Mouse (Mus musculus): ENCODE results near the gene Isoc2a. TPM values are rescaled to one million over a fixed set of nuclear protein-coding genes. Genes with fewer than 3 reads are reported as not detected.
"Not testable (repeated sequence)": the region's sequence is repeated elsewhere in the genome, so short reads cannot be mapped to it uniquely, and the experiment has no call there.

Isoc2a gene
- polyA plus RNA-seq, 1 experiment from 2014 or later = 1.3 TPM

DNA sequence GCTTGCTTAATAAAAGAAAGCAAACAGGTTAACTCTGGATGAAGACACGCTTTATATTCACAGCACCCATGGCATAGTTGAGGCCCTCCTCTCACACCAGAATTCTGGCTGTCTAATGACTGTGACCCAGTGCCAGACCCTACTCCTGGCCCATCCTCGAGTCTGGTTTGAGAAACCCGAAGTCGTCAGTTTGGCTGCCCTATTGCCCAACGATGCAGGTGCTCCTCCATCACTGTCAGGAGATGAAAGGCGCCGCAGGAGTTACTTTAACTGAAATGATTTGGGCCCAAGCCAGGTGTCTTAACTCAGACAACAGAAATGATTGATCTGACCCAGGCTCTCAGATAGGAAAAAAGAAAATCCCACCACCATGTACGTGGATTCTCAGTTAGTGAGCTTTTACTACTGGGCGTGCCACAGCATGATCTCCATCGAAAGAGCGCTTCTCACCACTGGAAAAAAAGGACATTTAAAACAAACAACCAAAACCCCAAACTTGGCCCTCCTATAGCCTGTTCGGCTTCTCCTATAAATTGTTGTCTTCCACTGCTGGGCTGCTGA is 17.5 kb upstream of the Isoc2a start:
- Histone ChIP-seq H3K4me2 (ENCODE audit: low read depth, low read length) (no peak overlapping the region), H3K36me3 (ENCODE audit: control insufficient read depth, insufficient read depth, low read length) (no peaks in the 10 kb centered on the region), H3K4me1 (ENCODE audit: control insufficient read depth, insufficient read depth, low read length) (peaks cover 7% of the 10 kb centered on the region; the same call in 1 of the 2 replicates), H3K27ac (replicated peaks; ENCODE audit: low read depth, low read length) (no peak overlapping the region; the same call in 1 of the 2 replicates), H3K27me3 (replicated peaks; ENCODE audit: control insufficient read depth, insufficient read depth, low read length) (no peaks in the 10 kb centered on the region), H3K4me3 (ENCODE audit: low read depth, low read length) (no peak overlapping the region), H3K9me3 (ENCODE audit: control insufficient read depth, low read length) (no peaks in the 10 kb centered on the region), H3K9ac (ENCODE audit: low read depth, low read length) (no peak overlapping the region)
- ATAC-seq (ENCODE audit: low read depth) (no peak), DNase-seq (ENCODE audit: low spot score) (peak; percentile 50)
- WGBS = 63% methylated on average over 12 of the region's 12 CpGs

DNA sequence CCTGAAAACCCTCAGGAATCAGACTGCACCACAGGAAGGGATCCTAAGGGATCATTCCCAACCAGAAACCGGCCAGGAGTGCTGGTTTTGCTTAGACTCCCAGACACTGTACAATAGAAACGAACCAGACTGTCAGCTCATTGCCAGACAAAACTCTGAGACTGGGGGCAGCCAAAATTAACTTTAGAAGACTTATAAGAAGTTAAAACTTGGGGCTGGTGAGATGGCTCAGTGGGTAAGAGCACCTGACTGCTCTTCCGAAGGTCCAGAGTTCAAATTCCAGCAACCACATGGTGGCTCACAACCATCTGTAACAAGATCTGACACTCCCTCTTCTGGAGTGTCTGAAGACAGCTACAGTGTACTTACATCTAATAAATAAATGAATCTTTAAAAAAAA is 16.0 kb upstream of the Isoc2a start:
- not testable (repeated sequence) for ATAC-seq (ENCODE audit: low read depth); H3K27me3 ChIP-seq (replicated peaks; ENCODE audit: control insufficient read depth, insufficient read depth, low read length); H3K4me3 ChIP-seq (ENCODE audit: low read depth, low read length); H3K4me1 ChIP-seq (ENCODE audit: control insufficient read depth, insufficient read depth, low read length); H3K9me3 ChIP-seq (ENCODE audit: control insufficient read depth, low read length); DNase-seq (ENCODE audit: low spot score); H3K27ac ChIP-seq (replicated peaks; ENCODE audit: low read depth, low read length); H3K4me2 ChIP-seq (ENCODE audit: low read depth, low read length); H3K9ac ChIP-seq (ENCODE audit: low read depth, low read length); H3K36me3 ChIP-seq (ENCODE audit: control insufficient read depth, insufficient read depth, low read length)
- WGBS = 53% methylated on average over 3 of the region's 3 CpGs

GRCm38 (mm10) chr7:4863041-4863440 is 13.9 kb upstream of the Isoc2a start:
- Histone ChIP-seq H3K9ac (ENCODE audit: low read depth, low read length) (no peak overlapping the region), H3K4me3 (ENCODE audit: low read depth, low read length) (no peak overlapping the region), H3K4me2 (ENCODE audit: low read depth, low read length) (no peak overlapping the region), H3K27ac (replicated peaks; ENCODE audit: low read depth, low read length) (peak overlapping the region; percentile 39; the same call in 1 of the 2 replicates), H3K9me3 (ENCODE audit: control insufficient read depth, low read length) (no peaks in the 10 kb centered on the region), H3K27me3 (replicated peaks; ENCODE audit: control insufficient read depth, insufficient read depth, low read length) (no peaks in the 10 kb centered on the region), H3K4me1 (ENCODE audit: control insufficient read depth, insufficient read depth, low read length) (peaks cover 12% of the 10 kb centered on the region), H3K36me3 (ENCODE audit: control insufficient read depth, insufficient read depth, low read length) (no peaks in the 10 kb centered on the region)
- DNase-seq (ENCODE audit: low spot score) = peak; percentile 84
- ATAC-seq (ENCODE audit: low read depth) = no peak
- WGBS = 27% methylated on average over 1 of the region's 1 CpGs

GRCm38 (mm10) chr7:4863541-4864080 is 13.3 kb upstream of the Isoc2a start:
- H3K9ac ChIP-seq (ENCODE audit: low read depth, low read length) = no peak overlapping the region
- no peaks in the 10 kb centered on the region for H3K9me3 ChIP-seq (ENCODE audit: control insufficient read depth, low read length)
- no peak overlapping the region for H3K4me3 ChIP-seq (ENCODE audit: low read depth, low read length)
- H3K4me1 ChIP-seq (ENCODE audit: control insufficient read depth, insufficient read depth, low read length) = peaks cover 12% of the 10 kb centered on the region
- H3K27ac ChIP-seq (replicated peaks; ENCODE audit: low read depth, low read length) = peak overlapping the region; percentile 39; the same call in 1 of the 2 replicates
- no peak for ATAC-seq (ENCODE audit: low read depth)
- no peak overlapping the region for H3K4me2 ChIP-seq (ENCODE audit: low read depth, low read length)
- H3K27me3 ChIP-seq (replicated peaks; ENCODE audit: control insufficient read depth, insufficient read depth, low read length) = no peaks in the 10 kb centered on the region
- 71% methylated on average over 7 of the region's 7 CpGs for WGBS
- no peaks in the 10 kb centered on the region for H3K36me3 ChIP-seq (ENCODE audit: control insufficient read depth, insufficient read depth, low read length)
- DNase-seq (ENCODE audit: low spot score) = no peak

DNA sequence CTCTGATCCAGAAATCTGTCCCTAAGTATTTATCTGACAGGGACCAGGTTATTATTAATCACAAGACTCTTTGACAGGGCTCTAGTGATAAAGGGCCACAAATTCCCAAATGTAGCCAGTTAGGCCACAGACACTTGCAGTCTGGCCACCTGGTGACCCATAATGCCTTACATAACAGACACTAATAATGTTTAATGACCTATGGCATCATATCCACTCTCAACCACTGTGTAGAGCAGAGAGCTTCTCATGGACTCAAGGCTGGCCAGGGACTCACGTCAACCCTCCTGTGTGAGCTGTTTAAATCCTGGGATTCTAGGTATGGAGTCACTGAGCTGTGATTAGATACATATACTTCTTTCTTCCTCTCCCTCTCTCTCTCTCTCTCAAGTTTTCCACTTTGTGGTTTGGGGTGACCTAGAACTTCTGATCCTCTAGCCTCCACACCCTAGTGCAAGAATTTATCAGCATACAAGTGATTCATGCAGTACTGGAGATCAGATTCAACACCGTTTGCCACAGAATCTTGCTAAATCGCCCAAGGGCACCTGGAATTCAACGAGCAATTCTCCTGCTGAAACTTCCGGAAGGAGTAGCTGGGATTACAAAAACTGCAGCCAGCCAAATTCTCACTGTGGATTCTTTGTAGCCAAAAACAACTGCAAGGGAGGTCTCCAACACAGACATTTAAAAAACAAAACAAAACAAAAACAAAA is 12.7 kb upstream of the Isoc2a start:
- WGBS = 62% methylated on average over 5 of the region's 5 CpGs
- Histone ChIP-seq H3K9ac (ENCODE audit: low read depth, low read length) (no peak overlapping the region), H3K4me2 (ENCODE audit: low read depth, low read length) (no peak overlapping the region), H3K27me3 (replicated peaks; ENCODE audit: control insufficient read depth, insufficient read depth, low read length) (no peaks in the 10 kb centered on the region), H3K9me3 (ENCODE audit: control insufficient read depth, low read length) (no peaks in the 10 kb centered on the region), H3K4me1 (ENCODE audit: control insufficient read depth, insufficient read depth, low read length) (peaks cover 12% of the 10 kb centered on the region), H3K36me3 (ENCODE audit: control insufficient read depth, insufficient read depth, low read length) (no peaks in the 10 kb centered on the region), H3K4me3 (ENCODE audit: low read depth, low read length) (no peak overlapping the region), H3K27ac (replicated peaks; ENCODE audit: low read depth, low read length) (0 out of 2 replicates have a peak overlapping the region, but pooled peaks have one; percentile 39)
- DNase-seq (ENCODE audit: low spot score) = peak; percentile 33
- no peak for ATAC-seq (ENCODE audit: low read depth)

DNA sequence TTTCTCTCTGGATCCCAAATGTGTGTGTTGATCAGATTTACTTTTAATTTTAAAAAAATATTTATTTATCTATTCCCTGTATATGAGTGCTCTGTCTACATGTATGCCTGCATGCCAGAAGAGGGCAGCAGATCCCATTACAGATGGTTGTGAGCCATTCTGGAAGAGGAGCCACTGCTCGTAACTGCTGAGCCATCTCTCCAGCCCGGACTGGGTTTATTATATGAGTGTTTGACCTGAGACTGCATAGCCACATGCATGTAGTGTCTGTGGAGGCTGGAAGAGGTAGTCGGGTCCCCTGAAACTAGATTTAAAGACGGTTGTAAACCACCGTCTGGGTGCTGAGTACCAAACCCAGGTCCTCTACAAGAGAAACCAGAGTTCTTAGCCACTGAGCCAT is 11.9 kb upstream of the Isoc2a start:
- Histone ChIP-seq H3K27me3 (replicated peaks; ENCODE audit: control insufficient read depth, insufficient read depth, low read length) (no peaks in the 10 kb centered on the region), H3K4me2 (ENCODE audit: low read depth, low read length) (peak overlapping the region; percentile 73), H3K27ac (replicated peaks; ENCODE audit: low read depth, low read length) (0 out of 2 replicates have a peak overlapping the region, but pooled peaks have one; percentile 56), H3K36me3 (ENCODE audit: control insufficient read depth, insufficient read depth, low read length) (no peaks in the 10 kb centered on the region), H3K9me3 (ENCODE audit: control insufficient read depth, low read length) (no peaks in the 10 kb centered on the region), H3K4me3 (ENCODE audit: low read depth, low read length) (peak overlapping the region; percentile 56), H3K4me1 (ENCODE audit: control insufficient read depth, insufficient read depth, low read length) (peaks cover 12% of the 10 kb centered on the region), H3K9ac (ENCODE audit: low read depth, low read length) (0 out of 2 replicates have a peak overlapping the region, but pooled peaks have one; percentile 69)
- no peak for ATAC-seq (ENCODE audit: low read depth)
- peak; percentile 30 for DNase-seq (ENCODE audit: low spot score)
- 66% methylated on average over 5 of the region's 5 CpGs for WGBS

DNA sequence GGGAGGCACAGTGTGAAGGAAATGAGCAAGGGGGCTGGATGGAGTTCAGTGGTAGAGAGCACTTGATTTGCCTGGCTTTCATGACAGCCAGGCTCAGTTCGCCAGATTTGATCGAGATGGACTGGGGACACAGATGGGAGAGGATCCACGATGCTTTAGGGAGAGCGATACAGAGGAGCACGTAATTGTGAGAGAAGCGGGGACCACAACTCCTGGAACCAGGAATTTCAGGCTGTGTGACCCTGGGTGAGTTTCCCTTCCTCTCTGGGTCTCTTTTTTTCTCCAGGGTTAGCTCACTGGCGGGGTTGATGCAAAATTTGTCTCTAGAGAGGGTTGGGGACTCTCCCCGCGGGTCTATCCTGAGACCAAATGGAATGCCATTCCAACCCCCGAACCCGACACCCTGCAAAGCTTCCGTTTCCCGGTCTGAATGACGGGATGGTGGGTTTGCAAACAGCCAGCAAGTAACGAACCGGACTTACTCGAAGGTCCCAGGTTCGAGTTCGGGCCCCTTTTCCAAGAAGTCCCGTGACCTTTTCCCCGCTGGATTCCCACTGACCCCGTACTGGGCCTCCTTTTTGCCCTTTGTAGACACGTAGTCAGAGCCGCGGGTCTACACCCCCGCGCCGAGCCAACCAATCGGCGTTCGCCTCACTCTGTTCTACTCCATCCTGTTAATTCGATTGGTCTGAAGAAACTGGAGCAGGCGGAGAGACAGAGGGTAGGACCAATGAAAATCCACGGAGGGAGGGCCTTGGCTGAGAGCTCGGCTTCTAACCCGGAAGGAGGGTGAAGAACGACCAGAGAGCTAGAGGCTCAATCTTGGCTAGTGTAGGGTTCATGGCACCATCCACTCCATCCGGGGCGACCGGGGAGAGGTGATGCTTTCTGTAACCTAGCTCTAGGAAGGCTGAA is 11.1 kb upstream of the Isoc2a start:
- Histone ChIP-seq H3K4me2 (ENCODE audit: low read depth, low read length) (peak overlapping the region; percentile 73), H3K4me1 (ENCODE audit: control insufficient read depth, insufficient read depth, low read length) (peaks cover 12% of the 10 kb centered on the region), H3K4me3 (ENCODE audit: low read depth, low read length) (peak overlapping the region; percentile 56), H3K36me3 (ENCODE audit: control insufficient read depth, insufficient read depth, low read length) (no peaks in the 10 kb centered on the region), H3K9me3 (ENCODE audit: control insufficient read depth, low read length) (no peaks in the 10 kb centered on the region), H3K27ac (replicated peaks; ENCODE audit: low read depth, low read length) (peak overlapping the region; percentile 79), H3K9ac (ENCODE audit: low read depth, low read length) (peak overlapping the region; percentile 69), H3K27me3 (replicated peaks; ENCODE audit: control insufficient read depth, insufficient read depth, low read length) (no peaks in the 10 kb centered on the region)
- peak; percentile 98 for DNase-seq (ENCODE audit: low spot score)
- WGBS = 4% methylated on average over 40 of the region's 40 CpGs
- peak; percentile 100 for ATAC-seq (ENCODE audit: low read depth)

DNA sequence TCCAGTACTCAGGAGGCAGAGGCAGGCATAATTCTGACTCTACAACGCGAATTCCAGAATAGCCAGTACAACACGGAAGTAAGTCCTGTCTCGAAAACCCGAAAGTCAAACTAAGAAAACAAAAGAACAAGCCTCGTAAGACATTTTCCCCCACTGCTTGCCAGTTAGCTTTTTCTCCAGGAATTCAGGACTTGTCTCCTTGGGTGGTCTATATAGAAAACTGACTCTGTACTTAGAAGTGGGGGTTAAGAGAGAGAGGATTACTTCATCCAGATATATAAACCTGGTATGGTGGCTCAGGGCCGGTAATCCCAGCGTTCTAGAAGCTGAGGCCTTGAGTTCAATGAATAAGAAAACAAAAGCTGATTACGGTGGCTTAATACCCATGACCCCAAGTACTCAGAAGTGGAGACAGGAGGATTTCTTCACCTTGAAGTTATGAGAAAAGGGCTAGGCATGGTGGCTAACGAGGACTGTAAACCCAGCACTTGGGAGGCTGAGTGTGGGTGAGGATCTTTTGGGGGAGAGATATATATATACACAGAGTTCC is 10.2 kb upstream of the Isoc2a start:
- Histone ChIP-seq H3K4me3 (ENCODE audit: low read depth, low read length) (peak overlapping the region; percentile 56), H3K4me1 (ENCODE audit: control insufficient read depth, insufficient read depth, low read length) (peaks cover 12% of the 10 kb centered on the region), H3K9me3 (ENCODE audit: control insufficient read depth, low read length) (no peaks in the 10 kb centered on the region), H3K9ac (ENCODE audit: low read depth, low read length) (peak overlapping the region; percentile 69), H3K27ac (replicated peaks; ENCODE audit: low read depth, low read length) (peak overlapping the region; percentile 79), H3K4me2 (ENCODE audit: low read depth, low read length) (peak overlapping the region; percentile 73), H3K36me3 (ENCODE audit: control insufficient read depth, insufficient read depth, low read length) (no peaks in the 10 kb centered on the region), H3K27me3 (replicated peaks; ENCODE audit: control insufficient read depth, insufficient read depth, low read length) (no peaks in the 10 kb centered on the region)
- WGBS = 33% methylated on average over 10 of the region's 10 CpGs
- DNase-seq (ENCODE audit: low spot score) (peak; percentile 32), ATAC-seq (ENCODE audit: low read depth) (no peak)

Data from embryonic facial prominence, embryonic 14.5 days (tissue).